Mouse (Mus musculus) Patski (cell line): Measurements from ENCODE around the gene Ebf1. TPM values are rescaled to one million over a fixed set of nuclear protein-coding genes. Genes with fewer than 3 reads are reported as not detected.

ENCODE experiments used
- ATAC-seq: fragments of 100-300 bp; one replicate; pipeline ENCODE4 v1.8.0; 2021
- CTCF ChIA-PET: fragments of 350-600 bp; sonication (Branson Sonifier 250); formaldehyde crosslinking; loops from one replicate; lab custom pipeline; 2022; ENCODE audit warnings: inconsistent platforms; lab: Charles Lee
- POLR2A ChIA-PET: fragments of 350-600 bp; sonication (Branson Sonifier 250); formaldehyde crosslinking; loops from one replicate; lab custom pipeline; 2022; ENCODE audit warnings: antibody characterized with exemption, inconsistent platforms; lab: Charles Lee
- DNase-seq: peaks from one replicate; pipeline ENCODE4 v3.0.0-alpha.2; 2011; ENCODE audit warnings: low read depth, low spot score
- H3K27me3 ChIP-seq: fragments of 371-371 bp; one replicate; pipeline ENCODE4 v1.5.1; 2021
- CTCF ChIP-seq: fragments of 100-300 bp; IDR thresholded peaks from one replicate; pipeline ENCODE4 v1.5.1; 2021
- in situ Hi-C: fragments of 300-500 bp; cut with MboI; formaldehyde crosslinking; loops from 3 replicates; pipeline ENCODE4 v1.11.1; 2018; ENCODE audit warnings: low pct_unique_long_range_greater_than_20kb, mixed read lengths
- polyA plus RNA-seq: library from polyadenylated mRNA; unstranded; gene quantifications from one replicate; pipeline ENCODE4 v1.2.3, GENCODE M21; 2021

Gene Ebf1
- polyA plus RNA-seq, 1 experiment from 2014 or later = 7.3 TPM

DNA sequence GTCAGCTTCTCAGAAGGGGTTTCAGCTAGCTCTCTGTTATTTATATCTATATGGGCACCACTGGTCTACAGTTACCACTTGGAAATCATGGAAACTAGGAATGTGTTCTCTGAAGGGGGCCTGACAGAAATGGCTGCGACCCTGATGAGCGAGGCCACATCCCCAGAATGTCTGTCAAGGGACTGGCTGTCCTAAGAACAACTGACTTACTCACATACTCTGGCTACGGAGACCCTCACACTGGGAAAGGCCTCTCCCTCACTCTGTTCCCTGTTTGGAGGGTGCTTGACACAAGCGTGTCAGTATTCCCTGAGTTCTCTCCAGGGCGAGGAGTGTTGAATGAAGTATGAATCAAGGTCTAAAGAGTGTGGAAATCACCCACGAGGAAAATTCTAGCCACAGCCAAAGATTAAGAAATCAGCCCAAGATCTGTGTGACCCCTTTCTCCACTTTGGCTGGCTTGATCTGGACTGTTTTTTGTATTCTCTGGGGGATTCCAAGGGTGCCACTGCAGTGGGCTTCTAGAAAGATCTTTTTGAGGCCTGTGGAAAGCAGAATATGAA is 40.8 kb downstream of the Ebf1 start:
- ATAC-seq (no peak), DNase-seq (no peak)
- CTCF ChIA-PET = interaction anchor here (1.5 kb wide), 1 partner anchor 12 kb away, joined by 5 read pairs; no protein-coding TSS in a partner anchor
- in situ Hi-C loops = no loop called here
- TF ChIP-seq CTCF = no peak
- H3K27me3 ChIP-seq = no peaks in the 10 kb centered on the region
- POLR2A ChIA-PET = no interaction called here

GRCm38 (mm10) chr11:44661875-44662274 is 44.8 kb downstream of the Ebf1 start:
- H3K27me3 ChIP-seq = no peaks in the 10 kb centered on the region
- no peak for TF ChIP-seq CTCF
- no peak for ATAC-seq
- DNase-seq = no peak
- ChIA-PET CTCF (no interaction called here), POLR2A (no interaction called here)
- in situ Hi-C loops = no loop called here

GRCm38 (mm10) chr11:44663609-44664141 is 46.6 kb downstream of the Ebf1 start:
- H3K27me3 ChIP-seq = no peaks in the 10 kb centered on the region
- POLR2A ChIA-PET = no interaction called here
- ATAC-seq (no peak), DNase-seq (no peak)
- in situ Hi-C loops = no loop called here
- CTCF ChIA-PET = no interaction called here
- no peak for TF ChIP-seq CTCF

DNA sequence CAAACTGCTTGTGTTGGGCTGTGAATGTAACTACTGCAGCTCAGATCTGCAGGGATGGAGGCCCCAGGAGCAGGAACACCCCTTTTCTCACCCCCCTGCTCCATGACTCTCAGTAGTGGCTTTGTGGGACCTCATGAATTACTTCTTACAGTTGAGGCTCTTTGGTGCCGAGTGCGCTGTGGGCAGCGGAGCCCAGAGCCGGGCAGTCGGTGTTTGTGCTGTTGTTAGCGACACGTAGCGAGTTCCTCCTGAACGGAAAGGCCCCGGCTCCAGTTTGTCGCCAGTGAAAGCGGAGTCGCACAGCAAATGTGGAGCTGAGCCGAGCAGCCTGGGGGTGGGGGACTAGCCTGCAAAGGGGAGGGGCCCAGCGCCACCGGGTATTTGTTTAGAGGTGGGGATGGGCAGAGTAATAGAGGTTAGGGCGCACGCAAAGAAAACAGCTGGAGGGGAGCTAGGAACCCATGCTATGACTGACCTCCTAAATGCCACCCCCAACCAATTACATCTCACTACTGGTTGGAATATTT is 48.1 kb downstream of the Ebf1 start:
- DNase-seq (no peak), ATAC-seq (no peak)
- TF ChIP-seq CTCF = no peak
- ChIA-PET CTCF (no interaction called here), POLR2A (no interaction called here)
- in situ Hi-C loops = no loop called here
- no peaks in the 10 kb centered on the region for H3K27me3 ChIP-seq

GRCm38 (mm10) chr11:44665741-44666531 is 48.8 kb downstream of the Ebf1 start:
- CTCF ChIA-PET = no interaction called here

GRCm38 (mm10) chr11:44666741-44667140 is 49.6 kb downstream of the Ebf1 start:
- in situ Hi-C loops = no loop called here
- ChIA-PET POLR2A (no interaction called here), CTCF (no interaction called here)
- no peak for DNase-seq
- H3K27me3 ChIP-seq = no peaks in the 10 kb centered on the region
- ATAC-seq = no peak
- TF ChIP-seq CTCF = peak; percentile 27

More at GRCm38 (mm10) chr11:44665741-44666531, 48.8 kb downstream of the Ebf1 start:
- DNase-seq (no peak), ATAC-seq (no peak)
- no peaks in the 10 kb centered on the region for H3K27me3 ChIP-seq
- in situ Hi-C loops = no loop called here
- no peak for TF ChIP-seq CTCF
- POLR2A ChIA-PET = no interaction called here

GRCm38 (mm10) chr11:44681306-44681705 is 64.2 kb downstream of the Ebf1 start:
- no peak for ATAC-seq
- POLR2A ChIA-PET = no interaction called here
- H3K27me3 ChIP-seq = no peaks in the 10 kb centered on the region
- no peak for TF ChIP-seq CTCF
- in situ Hi-C loops = no loop called here
- no peak for DNase-seq
- CTCF ChIA-PET = no interaction called here

GRCm38 (mm10) chr11:44681995-44682394 is 64.9 kb downstream of the Ebf1 start:
- no peak for TF ChIP-seq CTCF
- no peak for DNase-seq
- CTCF ChIA-PET = interaction anchor here (0.6 to 0.7 kb wide), 2 partner anchors 12 to 719 kb away, joined by 3 read pairs; no protein-coding TSS in a partner anchor
- POLR2A ChIA-PET = no interaction called here
- H3K27me3 ChIP-seq = no peaks in the 10 kb centered on the region
- in situ Hi-C loops = no loop called here
- ATAC-seq = no peak

DNA sequence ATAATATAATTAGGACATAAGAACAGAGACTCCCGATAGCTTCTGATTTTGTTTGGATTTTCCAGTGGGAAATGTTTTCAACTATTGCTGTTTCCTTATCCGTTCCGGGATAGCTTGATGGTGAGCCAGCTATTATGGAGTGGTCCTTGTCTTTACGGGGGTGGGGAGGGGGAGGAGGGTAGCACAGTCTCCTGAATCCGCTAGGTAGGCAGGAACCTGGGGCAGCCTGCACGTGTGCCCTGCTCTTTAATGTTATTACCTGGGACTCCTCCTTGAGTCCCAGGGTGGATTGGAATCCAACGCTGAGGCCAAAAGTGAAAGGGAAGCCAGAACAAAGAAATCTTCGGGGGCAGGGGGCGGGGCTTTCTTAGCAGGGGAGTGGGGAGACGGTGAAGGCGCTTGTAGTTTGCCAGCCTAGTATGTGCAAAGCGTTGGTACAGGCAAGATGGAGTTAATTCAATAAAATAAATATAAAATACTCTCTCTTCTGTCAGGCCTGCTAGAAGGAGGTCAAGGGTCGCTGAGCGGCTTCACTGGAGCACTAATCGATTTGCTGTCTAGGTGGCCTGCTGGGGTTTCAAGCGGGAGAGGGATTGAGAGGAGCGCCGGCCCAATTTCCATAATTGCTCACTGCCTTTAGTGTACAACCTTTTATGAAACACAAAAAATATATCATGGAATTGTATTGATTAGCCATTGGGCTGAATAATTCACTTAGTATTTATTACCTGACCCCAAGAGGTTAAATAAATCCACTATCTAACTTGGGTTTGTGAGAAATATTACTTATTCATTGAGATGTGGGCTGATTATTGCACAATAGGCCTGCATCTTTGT is 65.8 kb downstream of the Ebf1 start:
- ATAC-seq (no peak), DNase-seq (no peak)
- H3K27me3 ChIP-seq = no peaks in the 10 kb centered on the region
- in situ Hi-C loops = no loop called here
- ChIA-PET POLR2A (interaction anchor here (0.7 kb wide), 2 partner anchors 11 to 1333 kb away, joined by 3 read pairs; no protein-coding TSS in a partner anchor), CTCF (interaction anchor here (0.6 to 1.9 kb wide), 2 partner anchors 11 to 718 kb away, joined by 3 to 7 read pairs; no protein-coding TSS in a partner anchor)
- no peak for TF ChIP-seq CTCF

GRCm38 (mm10) chr11:44684486-44685076 is 67.5 kb downstream of the Ebf1 start:
- CTCF ChIA-PET = interaction anchor here (1.9 kb wide), 1 partner anchor 10 kb away, joined by 7 read pairs; no protein-coding TSS in a partner anchor
- ATAC-seq (no peak), DNase-seq (no peak)
- POLR2A ChIA-PET = no interaction called here
- no peaks in the 10 kb centered on the region for H3K27me3 ChIP-seq
- TF ChIP-seq CTCF = no peak
- in situ Hi-C loops = no loop called here
